In genomic region chr6:122478062-122478461, GRCm38 (mm10) we compare ENCODE assay signal across 35 mouse cellular contexts. TPM values are rescaled to one million over a fixed set of nuclear protein-coding genes. Genes with fewer than 3 reads are reported as not detected.
"Had no signal": no experiment of that assay in that cellular context is flagged by ENCODE, and none has a peak within 500 bp of the region (broad histone marks: within the 10 kb centered on the region; RNA-seq: fewer than 3 reads in every experiment).

No protein-coding gene starts in this region.

- H3K27ac ChIP-seq: heart, embryonic 10.5 days; heart, embryonic 13.5 days; heart, embryonic 15.5 days; hindbrain, embryonic 10.5 days; hindbrain, embryonic 12.5 days; hindbrain, embryonic 13.5 days; hindbrain, embryonic 14.5 days; hindbrain, embryonic 15.5 days; hindbrain, postnatal 0 days; intestine, embryonic 15.5 days; kidney, embryonic 15.5 days; kidney, postnatal 0 days; layer of hippocampus, adult 2 months had no signal

- DNase-seq: heart, postnatal 10 days; heart, postnatal 14 days; heart, postnatal 36 days; heart, postnatal 4 days; kidney, adult 11 months; kidney, adult 18-20 months; kidney, adult 2 months; kidney, adult 8-10 months; kidney, adult 9 months; kidney, postnatal 10 days; kidney, postnatal 14 days; kidney, postnatal 25 days; kidney, postnatal 36 days; kidney, postnatal 4 days; layer of hippocampus, adult 9-11 months; layer of hippocampus, postnatal 36 days had no signal

- H3K4me3 ChIP-seq: heart, embryonic 10.5 days; heart, embryonic 12.5 days; heart, embryonic 13.5 days; heart, embryonic 15.5 days; hindbrain, embryonic 10.5 days; hindbrain, embryonic 12.5 days; hindbrain, embryonic 13.5 days; hindbrain, embryonic 15.5 days; intestine, embryonic 15.5 days; kidney, embryonic 15.5 days; layer of hippocampus, adult 2 months had no signal

- H3K9me3 ChIP-seq: heart, embryonic 10.5 days; heart, embryonic 12.5 days; heart, embryonic 13.5 days; heart, embryonic 15.5 days; hindbrain, embryonic 10.5 days; hindbrain, embryonic 12.5 days; hindbrain, embryonic 13.5 days; hindbrain, embryonic 15.5 days; intestine, embryonic 15.5 days; kidney, embryonic 15.5 days had no signal

- H3K4me2 ChIP-seq: heart, embryonic 11.5 days; heart, embryonic 12.5 days; heart, embryonic 13.5 days; heart, embryonic 15.5 days; hindbrain, embryonic 12.5 days; hindbrain, embryonic 13.5 days; hindbrain, embryonic 14.5 days; hindbrain, embryonic 15.5 days; intestine, embryonic 15.5 days; kidney, embryonic 15.5 days had no signal

- ATAC-seq: hindbrain, embryonic 16.5 days; hindbrain, postnatal 0 days; inflammation-experienced regulatory T-cells, adult 6 months; intestine, embryonic 15.5 days; intestine, embryonic 16.5 days; intestine, postnatal 0 days had no signal

- H3K4me1 ChIP-seq: heart, embryonic 10.5 days; heart, embryonic 12.5 days; heart, embryonic 13.5 days; heart, embryonic 15.5 days; hindbrain, embryonic 10.5 days; intestine, embryonic 15.5 days; kidney, embryonic 15.5 days had no signal

- H3K36me3 ChIP-seq: heart, embryonic 10.5 days; heart, embryonic 12.5 days; heart, embryonic 13.5 days; heart, embryonic 15.5 days; hindbrain, embryonic 12.5 days; hindbrain, embryonic 13.5 days; hindbrain, embryonic 15.5 days; intestine, embryonic 15.5 days; kidney, embryonic 15.5 days had no signal

- H3K9ac ChIP-seq: heart, embryonic 12.5 days; heart, embryonic 13.5 days; heart, embryonic 15.5 days; hindbrain, embryonic 12.5 days; hindbrain, embryonic 13.5 days; hindbrain, embryonic 14.5 days; hindbrain, embryonic 15.5 days; intestine, embryonic 15.5 days; kidney, embryonic 15.5 days had no signal

- H3K27me3 ChIP-seq: heart, embryonic 12.5 days; heart, embryonic 13.5 days; heart, embryonic 15.5 days; hindbrain, embryonic 12.5 days; hindbrain, embryonic 13.5 days; hindbrain, embryonic 15.5 days; intestine, embryonic 15.5 days; kidney, embryonic 15.5 days had no signal

RNA-seq across cellular contexts. Expression of gene Mfap5, which starts 27.6 kb away (rescaled TPM):
- polyA plus RNA-seq: inflammation-experienced regulatory T-cells, adult 6 months had no signal
